Mouse (Mus musculus) thymus, postnatal 14 days (tissue): Measurements from ENCODE around the gene Notch1.

Experiments
- DNase-seq: peaks from one replicate; pipeline ENCODE4 v3.0.0; 2021

Gene Notch1

DNA sequence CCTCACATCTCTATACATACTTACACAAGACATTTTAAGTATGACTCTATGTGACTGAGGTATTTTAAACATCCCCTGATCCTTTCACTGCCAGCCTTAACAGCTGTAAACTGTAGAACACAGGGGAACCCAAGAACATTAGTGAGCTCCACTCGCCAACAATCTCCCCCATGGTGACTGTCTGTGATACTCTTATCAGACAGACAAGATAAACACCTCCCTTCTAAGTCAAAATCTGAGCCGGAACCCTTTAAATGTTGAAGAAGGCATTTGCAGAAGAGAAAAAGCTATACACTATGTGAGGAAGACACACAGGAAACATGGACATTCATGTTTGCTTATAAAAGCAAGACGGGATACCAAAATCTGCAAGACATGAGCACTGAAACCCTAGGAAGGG lies 72.6 kb downstream of the Notch1 start:
- DNase-seq, result no peak

DNA sequence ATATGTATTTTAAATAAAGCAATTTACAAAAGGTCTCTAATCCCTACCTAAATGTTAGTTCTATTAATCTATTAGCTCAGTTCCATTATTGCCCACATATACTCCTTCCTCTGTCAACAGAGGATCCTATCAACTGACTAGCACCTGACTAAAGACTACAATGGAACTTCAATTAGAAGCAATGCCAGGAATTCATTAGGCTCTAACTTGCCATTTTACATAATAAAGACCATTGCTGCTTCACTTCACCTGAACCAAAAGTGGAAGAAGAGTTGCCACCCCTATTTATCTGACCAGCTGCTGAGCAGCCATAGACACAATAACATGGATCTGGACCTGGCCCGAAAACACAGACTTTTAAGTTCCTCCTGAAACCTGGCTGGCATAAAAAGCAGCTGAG lies 73.6 kb downstream of the Notch1 start:
- no peak for DNase-seq

DNA sequence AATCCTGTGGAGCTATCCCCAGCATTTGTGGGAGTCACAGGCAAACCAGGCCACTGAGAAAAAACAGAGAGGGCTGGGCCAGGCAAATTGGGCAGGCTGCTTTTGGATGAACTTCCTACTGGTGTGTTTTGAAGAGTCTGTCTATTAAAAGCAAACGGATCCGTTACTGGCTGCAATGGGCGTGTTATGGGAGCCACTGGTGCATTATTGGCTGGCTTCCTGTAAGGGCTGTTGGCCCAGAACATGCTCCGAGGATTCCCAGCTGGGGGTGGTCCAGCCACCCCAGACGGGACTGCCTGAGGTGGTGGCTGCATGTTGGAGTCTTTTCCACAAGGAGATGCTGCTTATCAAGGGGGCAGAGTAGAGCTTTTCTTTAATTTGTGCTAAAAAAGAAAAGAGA lies 74.8 kb downstream of the Notch1 start:
- no peak for DNase-seq

DNA sequence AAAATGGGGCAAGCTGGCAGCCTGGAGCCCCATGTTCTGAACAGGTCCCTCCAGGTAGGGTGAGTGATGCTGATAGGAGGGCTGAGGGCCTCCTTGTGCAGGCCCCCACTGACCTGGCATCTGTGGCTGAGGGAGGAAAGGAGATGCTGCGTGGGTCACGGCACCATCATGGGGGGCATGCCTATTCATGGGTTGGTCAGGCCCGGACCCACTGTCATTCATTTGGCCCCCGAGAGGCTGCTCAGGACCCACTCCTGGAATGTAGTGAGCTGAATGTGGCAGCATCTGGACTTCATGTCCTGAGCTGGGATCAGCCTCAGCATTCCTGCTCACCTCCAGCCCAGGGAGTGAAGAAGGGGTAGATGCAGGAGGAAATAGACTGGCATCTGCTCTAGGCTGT lies 75.2 kb downstream of the Notch1 start:
- no peak for DNase-seq

DNA sequence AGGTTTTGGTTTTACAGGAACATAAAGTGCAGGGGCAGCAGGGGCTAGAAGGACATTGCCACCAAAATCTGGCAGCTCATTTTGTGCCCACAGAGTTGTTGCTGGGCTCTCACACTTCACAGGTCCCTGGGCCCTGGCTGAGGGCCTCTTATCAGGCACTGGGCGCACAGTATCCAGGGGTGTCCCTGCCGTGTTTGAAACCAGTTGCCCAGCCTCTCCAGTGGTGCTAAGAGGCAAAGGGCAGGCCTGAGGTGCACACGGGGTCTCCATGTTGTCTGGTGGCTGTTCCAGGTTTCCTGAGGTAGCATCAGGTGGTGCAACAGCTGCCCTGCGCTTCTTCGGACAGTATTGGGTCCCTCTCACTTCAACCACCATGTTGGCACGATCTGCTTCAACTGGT lies 76.8 kb downstream of the Notch1 start:
- DNase-seq, result no peak

DNA sequence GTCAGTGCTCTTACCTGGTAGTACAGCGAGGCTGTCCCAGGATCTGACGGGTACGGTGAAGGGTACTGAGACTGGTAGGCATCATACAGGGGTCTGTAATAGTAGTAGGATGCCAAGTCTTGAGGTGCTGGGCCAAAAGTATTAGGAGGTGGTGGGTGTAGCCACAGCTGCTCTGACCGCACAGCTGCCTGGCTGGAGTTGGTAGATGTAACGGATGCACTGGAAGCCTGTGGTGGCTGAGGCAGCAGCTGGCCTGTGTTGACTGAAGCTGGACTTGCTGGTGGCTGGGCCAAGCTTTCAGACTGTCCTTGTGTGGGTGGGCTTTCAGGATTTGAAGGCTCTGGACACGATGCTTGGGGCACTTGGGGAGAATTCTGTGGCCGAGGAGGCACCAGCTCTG lies 78.1 kb downstream of the Notch1 start:
- DNase-seq, result no peak

DNA sequence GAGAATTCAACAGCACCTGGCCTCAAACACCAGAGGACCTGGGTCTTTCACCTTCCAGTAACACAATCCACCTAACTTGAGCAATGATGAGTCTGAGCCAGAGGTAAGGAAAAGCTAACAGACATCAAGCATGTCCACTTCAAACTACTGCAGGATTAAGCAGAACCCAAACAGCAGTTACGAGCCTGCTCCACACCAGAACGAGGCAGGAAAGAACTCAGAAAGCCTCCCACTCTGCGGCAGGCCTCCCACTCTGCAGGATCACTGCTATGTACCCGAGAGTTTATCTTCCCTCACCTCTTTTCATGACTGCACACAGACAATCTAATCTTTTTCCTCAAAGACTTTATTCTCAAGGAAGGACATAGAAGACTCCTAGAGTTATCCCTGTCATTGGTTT lies 79.2 kb downstream of the Notch1 start:
- DNase-seq, result no peak

DNA sequence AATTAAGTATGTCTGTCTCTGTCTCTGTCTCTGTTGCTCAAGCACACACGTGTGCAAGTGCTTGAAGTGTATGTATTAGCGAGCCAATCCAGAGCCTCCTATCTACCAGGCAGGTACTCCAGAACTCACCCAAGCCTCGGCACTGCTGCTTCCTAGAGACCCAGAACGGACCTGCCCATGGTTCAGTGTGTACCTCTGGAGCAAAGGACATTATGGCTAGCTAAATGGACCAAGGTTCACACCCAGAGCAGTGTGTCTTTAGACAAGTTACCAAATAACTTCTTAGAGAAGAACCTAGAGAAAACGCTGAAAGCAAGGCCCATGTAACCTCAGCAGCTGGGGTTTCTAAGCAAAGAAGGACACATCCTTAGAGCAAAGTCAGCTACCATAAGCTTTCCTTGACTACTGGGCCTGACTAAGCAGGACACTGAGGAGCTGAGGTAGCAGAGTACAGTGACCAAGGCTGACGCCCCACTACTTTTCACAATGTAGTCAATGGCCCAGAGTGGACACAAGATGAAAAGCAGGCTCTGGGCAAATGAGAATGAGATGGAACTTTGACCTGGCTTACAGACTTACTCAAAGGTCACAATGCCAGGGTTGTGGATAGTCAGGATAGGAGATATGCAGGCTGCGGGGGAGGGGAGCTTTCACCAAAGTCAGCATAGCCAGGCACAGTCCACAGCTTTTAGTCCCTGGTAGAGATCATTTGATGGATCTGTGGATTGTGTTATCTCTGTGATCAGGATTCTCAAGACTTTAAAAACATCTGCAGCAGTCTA lies 81.5 kb downstream of the Notch1 start:
- DNase-seq, result no peak

DNA sequence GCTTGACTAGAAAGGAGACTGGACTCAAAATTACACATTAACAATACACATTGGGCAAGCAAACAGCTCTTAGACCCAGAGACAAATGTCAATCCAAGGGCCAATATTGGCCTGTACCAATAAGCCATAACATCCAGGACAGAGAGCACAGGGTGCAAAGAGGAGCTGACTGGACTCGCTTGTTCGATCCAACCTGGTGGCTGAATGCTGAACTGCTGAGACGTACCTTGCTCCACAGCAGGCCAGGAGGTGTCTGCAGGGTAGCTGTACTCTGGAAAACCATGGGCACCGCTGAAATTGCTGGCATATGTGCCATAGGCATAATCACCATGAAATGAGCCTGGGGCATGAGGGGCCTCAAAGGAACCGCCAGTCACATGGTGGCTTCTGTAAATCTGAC lies 86.6 kb downstream of the Notch1 start:
- DNase-seq, result no peak

DNA sequence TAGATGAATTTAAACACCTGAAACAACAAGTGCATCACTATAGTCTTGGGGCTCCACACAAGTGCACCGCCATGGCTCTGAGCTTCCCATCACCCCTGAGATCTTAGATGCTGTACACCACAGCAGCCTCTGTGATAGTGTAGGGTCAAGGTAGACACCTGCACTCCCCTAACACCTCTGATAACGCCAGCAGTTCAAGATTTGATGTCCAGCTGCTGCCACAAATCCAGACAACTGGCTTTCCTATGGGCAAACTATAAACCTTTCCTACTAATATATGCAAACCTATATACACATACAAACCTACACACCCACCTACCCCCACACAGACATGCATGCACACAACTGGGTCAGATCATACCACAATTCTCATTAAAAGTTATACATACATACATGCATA lies 91.9 kb downstream of the Notch1 start:
- DNase-seq, result no peak

DNA sequence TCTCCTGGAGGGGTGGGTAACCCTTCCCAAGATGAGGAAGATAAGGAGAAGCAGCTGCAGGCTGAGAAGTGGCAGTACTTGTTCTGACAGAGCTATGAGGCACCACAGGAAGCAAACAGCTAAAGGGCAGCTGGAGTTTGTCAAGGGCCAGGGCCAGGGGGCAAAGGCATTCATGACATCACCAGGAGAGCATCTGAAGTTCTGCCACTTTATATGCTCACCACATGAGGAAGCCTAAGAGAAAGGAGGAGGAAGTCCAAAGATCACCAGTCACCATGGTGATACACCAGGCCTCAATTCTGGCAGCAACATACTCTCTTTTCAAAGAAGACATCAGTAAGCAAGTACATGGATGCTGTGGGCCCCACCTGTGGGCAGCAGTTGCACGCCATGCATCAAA lies 93.4 kb downstream of the Notch1 start:
- DNase-seq, result no peak

DNA sequence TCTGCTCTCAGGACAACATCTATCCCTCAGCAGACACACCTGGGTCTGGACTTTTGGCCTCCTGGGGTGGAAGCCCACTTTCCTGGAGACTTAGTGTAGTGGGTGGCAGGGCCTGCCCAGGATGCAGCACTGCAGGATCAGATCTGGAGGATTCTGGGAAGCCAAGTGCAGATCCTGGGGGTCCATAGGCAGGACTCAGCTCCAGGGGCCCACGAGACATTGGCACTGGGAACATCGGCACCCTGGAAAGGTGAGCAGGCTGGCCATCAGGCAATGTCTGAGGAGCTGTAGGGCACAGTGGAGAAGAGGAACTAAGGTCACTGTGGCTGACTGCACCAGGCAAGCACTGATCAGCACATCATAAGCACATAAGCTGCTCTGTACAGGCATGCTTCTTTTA lies 94.5 kb downstream of the Notch1 start:
- no peak for DNase-seq

DNA sequence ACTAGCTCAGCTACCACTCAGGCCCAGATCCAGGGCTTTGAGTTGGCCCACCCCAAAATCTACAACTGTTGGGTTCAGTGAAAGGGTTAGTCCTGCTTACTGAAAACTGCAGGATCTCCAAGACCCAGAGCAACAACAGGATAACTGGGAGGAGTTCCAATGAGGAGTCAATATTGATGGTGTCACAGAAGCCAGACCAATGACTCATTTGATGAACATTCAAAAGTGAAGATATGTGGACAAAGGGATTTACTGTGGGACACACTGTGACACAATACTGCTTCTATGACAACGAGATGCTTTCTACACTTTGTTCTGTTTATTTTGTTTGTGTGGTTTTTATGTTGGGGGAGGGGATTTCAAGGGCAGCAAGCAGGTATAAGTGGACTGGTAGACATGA lies 98.3 kb downstream of the Notch1 start:
- no peak for DNase-seq

DNA sequence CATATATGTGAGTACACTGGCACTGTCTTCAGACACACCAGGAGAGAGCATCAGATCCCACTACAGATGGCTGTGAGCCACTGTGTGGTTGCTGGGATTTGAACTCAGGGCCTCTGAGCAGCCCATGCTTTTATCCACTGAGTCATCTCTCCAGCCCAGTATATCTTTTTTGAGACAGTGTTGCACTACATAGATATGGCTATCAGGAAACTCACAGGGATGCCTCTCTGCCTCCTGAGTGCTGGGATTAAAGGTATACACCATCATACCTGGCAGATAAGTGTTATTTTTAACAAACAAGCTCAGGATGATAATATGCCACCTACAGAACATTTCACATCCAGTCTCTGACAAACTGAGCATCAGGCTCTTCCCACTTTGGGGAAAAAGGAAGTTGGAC lies 99.4 kb downstream of the Notch1 start:
- DNase-seq, result no peak

DNA sequence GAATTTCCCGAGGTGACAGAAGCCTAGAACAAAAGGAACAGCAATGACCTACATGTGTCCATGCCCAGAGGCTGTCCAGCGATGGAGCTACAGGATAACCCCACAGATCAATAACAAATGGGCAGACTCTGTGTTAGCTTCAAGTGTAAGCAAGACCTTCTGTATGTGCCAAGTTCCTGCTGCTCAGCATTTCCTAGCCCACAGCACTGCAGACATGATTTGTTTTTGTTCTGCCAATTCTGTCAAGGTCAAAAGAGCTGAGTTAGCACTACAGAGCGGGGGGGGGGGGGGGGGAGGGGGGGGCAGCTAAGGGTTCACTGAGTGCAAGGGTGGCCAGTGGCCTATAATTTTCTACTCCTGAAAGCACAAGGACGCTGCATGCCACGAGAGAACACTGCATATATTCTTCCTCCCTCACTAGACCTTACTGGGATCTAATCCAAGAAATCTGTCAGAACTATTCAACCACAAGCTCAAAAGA lies 105.5 kb downstream of the Notch1 start:
- DNase-seq, result no peak

DNA sequence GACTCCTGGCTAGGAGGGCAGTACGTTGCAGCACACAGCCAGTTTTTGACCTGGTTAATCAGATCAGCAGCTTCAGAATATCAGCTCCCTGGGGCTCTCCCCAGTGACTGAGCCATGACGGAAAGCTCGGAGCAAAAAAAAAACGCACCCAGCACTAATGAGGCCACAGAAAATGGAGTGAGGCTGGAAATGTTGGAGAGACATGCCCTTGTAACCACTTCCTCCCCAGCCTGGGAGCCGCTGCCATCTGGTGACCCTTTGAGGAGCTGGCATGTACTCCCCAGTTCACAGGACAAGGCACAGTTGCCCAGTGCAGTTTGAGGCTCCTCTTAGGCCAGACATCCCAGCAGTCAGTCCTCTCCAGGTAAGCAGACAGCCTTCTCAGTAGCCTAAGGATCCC lies 106.4 kb downstream of the Notch1 start:
- DNase-seq, result no peak

DNA sequence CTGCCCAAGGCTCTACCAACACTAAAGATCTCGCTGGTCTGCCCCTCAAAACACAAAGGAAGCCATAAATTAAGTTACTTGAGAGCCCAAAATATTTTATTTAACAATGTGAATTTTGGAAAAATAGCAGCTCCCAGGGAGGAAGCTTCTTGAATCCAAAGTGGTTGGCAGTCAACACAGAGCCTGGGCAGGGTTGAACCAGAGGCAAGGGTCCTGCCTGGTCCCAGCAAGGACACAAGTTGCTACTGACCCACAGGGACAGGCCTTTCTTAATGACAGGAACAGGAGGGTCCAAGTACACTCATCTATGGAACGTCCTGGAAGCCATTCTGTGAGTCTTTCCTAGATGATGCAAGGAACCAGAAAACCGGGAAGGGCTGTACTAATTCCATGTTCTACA lies 107.1 kb downstream of the Notch1 start:
- no peak for DNase-seq

DNA sequence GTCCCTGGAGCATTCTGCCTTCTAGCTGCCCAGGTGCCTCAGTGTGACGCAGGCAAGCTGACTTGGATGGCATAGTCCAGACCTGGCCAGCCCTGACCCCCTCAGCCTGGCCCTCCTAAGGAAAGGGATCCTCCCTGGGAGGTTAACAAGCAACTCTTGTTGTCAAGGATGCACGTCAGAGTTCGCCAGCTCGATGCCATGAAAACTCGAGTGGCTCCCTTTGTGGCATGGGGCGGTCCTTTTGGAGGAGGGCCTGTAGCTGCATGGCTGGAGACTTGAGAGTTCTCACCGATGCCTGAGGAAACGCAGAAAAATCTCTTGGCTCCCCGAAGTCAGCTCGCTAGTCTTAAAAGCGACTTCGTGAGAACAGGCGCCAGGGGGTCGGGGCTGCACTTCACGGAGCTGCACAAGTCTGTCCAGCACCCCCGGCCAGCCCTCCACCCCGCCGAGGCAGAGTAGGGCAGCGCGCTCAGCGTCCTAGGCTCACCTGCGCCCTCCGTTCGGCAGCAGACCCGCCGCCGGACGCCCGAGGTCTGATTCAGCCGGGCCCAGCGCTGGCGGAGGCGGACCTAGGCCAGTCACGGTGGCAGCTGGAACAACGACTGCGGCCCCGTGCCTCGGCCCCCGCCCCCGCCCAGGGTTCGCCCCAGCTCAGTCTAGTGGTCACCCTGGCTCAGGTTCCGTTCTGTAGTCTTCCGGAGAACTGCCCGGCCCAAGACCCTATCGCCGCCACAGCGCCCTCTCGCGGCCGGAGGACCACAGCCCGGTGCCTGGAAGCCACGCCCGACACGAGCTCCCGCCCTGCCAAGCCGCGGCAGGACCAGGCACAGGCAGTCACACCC lies 107.7 kb downstream of the Notch1 start, which contains the start of gene Inpp5e:
Inpp5e (minus strand) TSS at position 689 of the 842 bp plus-strand sequence.
- peak; percentile 96 for DNase-seq
